In the genomic region with DNA sequence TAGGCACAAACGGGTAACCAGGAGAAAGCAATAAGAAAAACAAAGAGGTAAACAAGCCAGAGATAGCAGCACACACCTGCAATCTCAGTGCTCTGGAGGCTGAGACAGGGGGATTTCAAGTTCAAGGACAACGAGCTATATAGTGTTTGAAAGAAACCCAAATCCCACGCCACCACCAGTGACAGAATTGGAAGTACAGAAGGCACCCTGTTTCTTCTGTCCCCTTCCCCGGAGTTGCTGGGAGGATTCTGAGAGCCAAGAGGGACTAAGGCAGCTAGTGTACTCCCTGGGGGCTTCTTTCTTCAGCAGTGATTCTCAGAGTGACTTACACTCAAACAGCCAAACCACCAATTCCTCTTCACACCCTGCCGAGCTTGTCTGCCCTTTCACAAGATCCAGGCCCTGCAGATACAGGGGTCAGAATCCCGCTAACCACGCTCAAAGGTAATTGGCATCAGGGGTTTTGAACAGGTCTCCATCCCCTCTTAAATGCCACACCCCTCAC, we compare ENCODE assay signal across 9 mouse cellular contexts. TPM values are rescaled to one million over a fixed set of nuclear protein-coding genes. Genes with fewer than 3 reads are reported as not detected.
DNase-seq lines count a peak whose midpoint lies in the region; ATAC-seq and TF ChIP-seq lines count a peak whose summit lies in the region.
"Had no signal": no experiment of that assay in that cellular context is flagged by ENCODE, and none has a peak within 500 bp of the region (broad histone marks: within the 10 kb centered on the region; RNA-seq: fewer than 3 reads in every experiment).

No protein-coding gene starts in this region.

- peak; percentile 9 for ATAC-seq in hindbrain, embryonic 13.5 days (ENCODE audit: low FRiP score)
- ATAC-seq in midbrain, postnatal 0 days (ENCODE audit: low FRiP score): peak; percentile 11; the same call in 1 of the 2 replicates
- no peak for ATAC-seq in inflammation-experienced regulatory T-cells, adult 6 months

- no peaks in the 10 kb centered on the region for H3K36me3 ChIP-seq in kidney, adult 2 months (ENCODE audit: control insufficient read depth, insufficient read depth, low read length)
- no peaks in the 10 kb centered on the region for H3K36me3 ChIP-seq in hindbrain, embryonic 13.5 days
- no peaks in the 10 kb centered on the region for H3K36me3 ChIP-seq in midbrain, postnatal 0 days (ENCODE audit: insufficient read depth, low read length)

- H3K9me3 ChIP-seq in hindbrain, embryonic 13.5 days: no peaks in the 10 kb centered on the region
- no peaks in the 10 kb centered on the region for H3K9me3 ChIP-seq in midbrain, postnatal 0 days (ENCODE audit: low read length)

- H3K27ac ChIP-seq in kidney, adult 2 months (ENCODE audit: insufficient read depth, low read depth, low read length): peak overlapping the region; percentile 87
- peak overlapping the region; percentile 53 for H3K27ac ChIP-seq in cortical plate, adult 2 months (ENCODE audit: insufficient read depth, low read length)
- peak overlapping the region; percentile 100 for H3K27ac ChIP-seq in hindbrain, embryonic 13.5 days
- H3K27ac ChIP-seq in midbrain, postnatal 0 days (ENCODE audit: low read depth, low read length): peak overlapping the region; percentile 99

- no peak for TF ChIP-seq CTCF in kidney, adult 2 months (conservative IDR thresholded peaks at IDR 0.05; ENCODE audit: insufficient read depth, insufficient read length, low read depth, low read length)
- no peak for TF ChIP-seq CTCF in cortical plate, adult 2 months (IDR thresholded peaks at IDR 0.05; ENCODE audit: extremely low read depth, insufficient read depth, low read length)
- TF ChIP-seq CTCF in midbrain, postnatal 0 days (IDR thresholded peaks at IDR 0.05): no peak

- H3K4me3 ChIP-seq in kidney, adult 2 months (ENCODE audit: insufficient read depth, low read depth, low read length): 0 out of 2 replicates have a peak overlapping the region, but pooled peaks have one; percentile 0
- H3K4me3 ChIP-seq in cortical plate, adult 2 months (ENCODE audit: insufficient read depth, low read length): no peak overlapping the region
- peak overlapping the region; percentile 27 for H3K4me3 ChIP-seq in hindbrain, embryonic 13.5 days
- no peak overlapping the region for H3K4me3 ChIP-seq in midbrain, postnatal 0 days (ENCODE audit: low read depth, low read length)

- DNase-seq in kidney, adult 2 months: no peak
- no peak for DNase-seq in kidney, postnatal 10 days
- no peak for DNase-seq in midbrain, postnatal 0 days (ENCODE audit: low spot score)
- no peak for DNase-seq in ovary, postnatal 10 days (ENCODE audit: low spot score)
- no peak for DNase-seq in thymus, postnatal 25 days
- DNase-seq: thymus, postnatal 36 days had no signal

- H3K4me1 ChIP-seq in kidney, adult 2 months (ENCODE audit: control insufficient read depth, insufficient read depth, low read length): peaks cover 31% of the 10 kb centered on the region
- H3K4me1 ChIP-seq in cortical plate, adult 2 months (ENCODE audit: control insufficient read depth, insufficient read depth, low read length): peaks cover 11% of the 10 kb centered on the region
- peaks cover 54% of the 10 kb centered on the region for H3K4me1 ChIP-seq in hindbrain, embryonic 13.5 days (replicated peaks)
- H3K4me1 ChIP-seq in midbrain, postnatal 0 days (ENCODE audit: insufficient read depth, low read length): peaks cover 26% of the 10 kb centered on the region

- no peak for TF ChIP-seq POLR2A in kidney, adult 2 months (IDR thresholded peaks at IDR 0.05; ENCODE audit: low read depth, low read length)
- no peak for TF ChIP-seq POLR2A in cortical plate, adult 2 months (IDR thresholded peaks at IDR 0.05; ENCODE audit: extremely low read depth, insufficient read depth, low read length)

- H3K9ac ChIP-seq in hindbrain, embryonic 13.5 days: peak overlapping the region; percentile 76
- peak overlapping the region; percentile 50; the same call in 1 of the 2 replicates for H3K9ac ChIP-seq in midbrain, postnatal 0 days (replicated peaks; ENCODE audit: low read length, poor library complexity, severe bottlenecking)

- no peaks in the 10 kb centered on the region for H3K27me3 ChIP-seq in kidney, adult 2 months (replicated peaks; ENCODE audit: control insufficient read depth, insufficient read depth, low read length)
- no peaks in the 10 kb centered on the region for H3K27me3 ChIP-seq in hindbrain, embryonic 13.5 days
- H3K27me3 ChIP-seq in midbrain, postnatal 0 days (ENCODE audit: insufficient read depth, low read length): no peaks in the 10 kb centered on the region

- peak overlapping the region; percentile 50 for H3K4me2 ChIP-seq in hindbrain, embryonic 13.5 days
- H3K4me2 ChIP-seq in midbrain, postnatal 0 days (ENCODE audit: low read depth, low read length, poor library complexity, severe bottlenecking): peak overlapping the region; percentile 39

- WGBS in kidney, adult 2 months: 50% methylated on average over 7 of the region's 7 CpGs
- 16% methylated on average over 7 of the region's 7 CpGs for WGBS in hindbrain, embryonic 13.5 days
- WGBS in midbrain, postnatal 0 days: 7% methylated on average over 7 of the region's 7 CpGs

RNA-seq across cellular contexts. Expression of gene Tob1, which starts 51.3 kb away (rescaled TPM):
- 45.0 and 54.8 TPM in 2 replicates for polyA plus RNA-seq in kidney, adult 2 months (2012; rRNA removed)
- polyA plus RNA-seq in cortical plate, adult 2 months (2012; rRNA removed): 31.6 and 33.8 TPM in 2 replicates
- 32.3 and 36.0 TPM in 2 replicates for polyA plus RNA-seq in hindbrain, embryonic 13.5 days (2015; fragmentation: Nextera tagmentation; extraction: Ambion mirVana)
- 15.6 and 20.4 TPM in 2 replicates for total RNA-seq in midbrain, postnatal 0 days (2014; rRNA removed)
- 25.5 and 27.9 TPM in 2 replicates for polyA plus RNA-seq in midbrain, postnatal 0 days (2015; fragmentation: Nextera tagmentation; extraction: Ambion mirVana)
- polyA plus RNA-seq in inflammation-experienced regulatory T-cells, adult 6 months (2017; shearing (Covaris generic)): 1 to 10 TPM; 4.3 to 6.7 (median 5.3) TPM

Comparison
In these comparisons a context has a peak if more than half of its experiments do, and no peak if none do; other contexts are left out.
1. H3K4me3 ChIP-seq: peak in kidney, adult 2 months (single experiment) and hindbrain, embryonic 13.5 days (single experiment); none in cortical plate, adult 2 months (single experiment) and midbrain, postnatal 0 days (single experiment).
2. Peak in every context shown above with its lines, with median percentiles within 50 percentile points of each other: H3K27ac ChIP-seq.